Mouse (Mus musculus): ENCODE measurements at regions not wholly inside any gene's neighbourhood (a gene's known extent, or its start where the extent isn't known, plus 50 kb on each side); places are given as distances from the start of the nearest gene placed in this dataset.

DNA sequence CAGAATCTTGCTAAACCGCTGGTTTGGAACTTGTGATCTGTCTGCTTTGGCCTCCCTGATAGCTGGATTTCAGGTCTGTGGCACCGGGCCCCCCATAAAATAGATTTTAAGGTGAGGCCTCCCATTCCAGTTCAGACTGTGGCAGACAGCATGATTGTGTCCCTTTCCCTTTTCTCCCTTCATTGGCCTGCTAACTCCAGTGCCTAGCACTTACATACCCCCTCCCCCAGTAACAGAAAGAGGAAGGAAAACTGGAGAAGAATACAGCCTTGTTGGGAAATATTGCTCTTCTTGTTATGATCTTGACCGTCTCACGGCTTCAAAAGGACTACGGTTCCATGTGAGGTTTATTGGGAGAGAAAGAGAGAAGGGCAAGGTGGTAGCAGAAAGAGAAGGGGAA is 99.7 kb upstream of the Lgalsl start:
- 54% methylated on average over 5 of the region's 5 CpGs for WGBS
- Histone ChIP-seq H3K4me3 (replicated peaks; ENCODE audit: control insufficient read depth, low read depth, low read length) (no peak overlapping the region), H3K27ac (ENCODE audit: control insufficient read depth, insufficient read depth, low read depth, low read length, poor library complexity) (no peak overlapping the region), H3K4me1 (ENCODE audit: control insufficient read depth, insufficient read depth, low read length) (no peaks in the 10 kb centered on the region)
- TF ChIP-seq CTCF (IDR thresholded peaks at IDR 0.05; ENCODE audit: control insufficient read depth, insufficient read depth, low read length) (no peak), POLR2A (IDR thresholded peaks at IDR 0.05; ENCODE audit: borderline replicate concordance, control insufficient read depth, low read depth, low read length) (no peak)

DNA sequence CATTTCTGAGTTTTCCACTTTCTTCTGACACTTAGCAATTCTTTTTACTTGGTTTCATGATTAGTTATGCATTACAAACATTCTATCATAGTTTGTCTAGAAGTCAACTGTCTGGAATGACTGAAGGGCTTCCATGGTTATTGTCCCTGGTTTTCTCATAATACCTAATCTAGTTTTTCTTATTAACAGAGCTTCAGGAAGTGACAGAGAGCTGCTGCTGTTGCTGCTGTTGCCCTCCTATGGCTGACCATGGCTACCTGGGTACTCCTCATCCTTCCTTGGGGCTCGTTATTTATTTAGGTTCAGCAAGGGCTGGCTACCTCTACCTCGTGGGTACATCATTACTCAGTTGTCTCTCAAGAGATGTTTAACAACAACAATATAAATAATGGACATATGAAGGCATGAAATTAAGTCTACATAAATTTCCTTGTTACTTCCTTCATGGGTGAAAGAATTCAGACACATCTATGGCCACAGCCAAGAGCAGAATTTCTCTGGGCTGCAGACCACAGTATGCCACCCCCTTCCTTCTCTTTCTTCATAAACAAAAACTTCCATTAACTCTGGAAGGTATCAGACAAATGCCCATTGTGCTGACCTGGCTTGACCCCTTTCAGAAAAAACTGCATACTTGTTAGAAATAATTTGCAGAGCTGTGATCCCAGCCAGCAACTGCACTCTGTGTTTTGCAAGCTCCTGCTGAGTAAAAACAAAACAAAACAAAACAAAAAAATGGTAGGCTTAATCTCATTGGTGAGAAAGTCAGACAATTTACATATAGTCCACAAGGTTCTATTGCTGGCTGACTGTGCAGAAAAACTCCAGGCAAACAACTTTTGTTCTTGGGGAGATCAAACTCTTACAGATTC is 103.6 kb upstream of the Lgalsl start:
- no peaks in the 10 kb centered on the region for H3K4me1 ChIP-seq (ENCODE audit: control insufficient read depth, insufficient read depth, low read length)
- no peak overlapping the region for H3K4me3 ChIP-seq (replicated peaks; ENCODE audit: control insufficient read depth, low read depth, low read length)
- TF ChIP-seq POLR2A (IDR thresholded peaks at IDR 0.05; ENCODE audit: borderline replicate concordance, control insufficient read depth, low read depth, low read length) (no peak), CTCF (IDR thresholded peaks at IDR 0.05; ENCODE audit: control insufficient read depth, insufficient read depth, low read length) (no peak)
- H3K27ac ChIP-seq (ENCODE audit: control insufficient read depth, insufficient read depth, low read depth, low read length, poor library complexity) = no peak overlapping the region
- 55% methylated on average over 2 of the region's 2 CpGs for WGBS

DNA sequence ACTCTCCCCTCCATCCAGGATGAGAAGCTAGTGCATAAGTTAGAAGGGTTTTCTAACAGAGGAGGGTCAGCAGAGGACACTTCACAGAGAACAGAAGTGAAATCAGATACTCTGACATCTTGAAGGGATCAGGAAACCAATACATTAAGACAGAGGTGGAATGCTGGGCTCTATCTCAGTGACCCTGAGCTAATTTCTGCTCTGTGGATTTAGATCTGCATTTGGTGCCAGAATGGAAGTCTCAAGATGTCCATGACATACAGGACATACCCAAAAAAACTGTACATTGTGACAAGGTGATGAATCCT is 104.2 kb upstream of the Lgalsl start:
- no peaks in the 10 kb centered on the region; the same call in 1 of the 2 replicates for H3K4me1 ChIP-seq (ENCODE audit: control insufficient read depth, insufficient read depth, low read length)
- H3K4me3 ChIP-seq (replicated peaks; ENCODE audit: control insufficient read depth, low read depth, low read length) = no peak overlapping the region
- TF ChIP-seq CTCF (IDR thresholded peaks at IDR 0.05; ENCODE audit: control insufficient read depth, insufficient read depth, low read length) = no peak
- no peak overlapping the region for H3K27ac ChIP-seq (ENCODE audit: control insufficient read depth, insufficient read depth, low read depth, low read length, poor library complexity)

DNA sequence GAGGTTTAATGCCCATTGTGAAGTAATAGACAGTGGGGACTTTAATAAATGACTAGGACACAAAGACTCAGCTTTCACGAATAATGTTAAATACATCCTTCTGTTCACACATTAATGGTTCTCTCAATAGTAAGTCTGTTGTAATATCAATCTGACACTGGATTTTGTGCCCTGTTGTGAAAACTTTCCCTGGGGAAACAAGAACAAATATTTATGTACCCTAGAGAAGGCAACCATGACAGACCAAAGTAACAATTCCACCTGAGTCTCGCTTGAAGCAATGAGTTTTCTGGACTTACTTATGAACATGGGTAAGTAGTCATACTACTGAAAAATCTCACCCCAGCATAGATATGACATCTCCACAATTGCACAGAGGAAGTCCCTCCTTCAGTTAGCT is 105.1 kb upstream of the Lgalsl start:
- 74% methylated on average over 2 of the region's 2 CpGs for whole genome bisulfite sequencing

DNA sequence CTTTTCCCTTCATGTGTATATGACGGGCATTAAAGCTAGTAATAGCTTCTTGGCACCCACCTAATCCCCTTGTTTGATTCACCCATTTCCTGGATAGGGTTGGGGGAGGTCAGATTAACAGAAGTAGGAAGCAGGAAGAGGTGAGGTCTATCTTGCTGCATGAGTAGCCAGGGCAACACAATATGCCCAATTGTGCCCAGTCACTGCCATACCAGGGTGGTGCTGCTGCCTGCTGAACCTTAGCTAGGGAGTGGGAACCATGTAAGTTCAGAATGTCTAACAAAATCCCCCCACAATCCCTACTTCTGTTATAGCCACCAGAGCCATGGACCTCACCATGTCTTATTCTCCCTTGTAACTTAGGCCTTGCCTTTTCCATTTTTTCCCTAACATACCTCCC is 106.1 kb upstream of the Lgalsl start:
- H3K27ac ChIP-seq (ENCODE audit: control insufficient read depth, insufficient read depth, low read depth, low read length, poor library complexity) = no peak overlapping the region
- WGBS = 62% methylated on average over 1 of the region's 1 CpGs
- TF ChIP-seq POLR2A (IDR thresholded peaks at IDR 0.05; ENCODE audit: borderline replicate concordance, control insufficient read depth, low read depth, low read length) (no peak), CTCF (IDR thresholded peaks at IDR 0.05; ENCODE audit: control insufficient read depth, insufficient read depth, low read length) (no peak)
- no peak overlapping the region for H3K4me3 ChIP-seq (replicated peaks; ENCODE audit: control insufficient read depth, low read depth, low read length)
- H3K4me1 ChIP-seq (ENCODE audit: control insufficient read depth, insufficient read depth, low read length) = no peaks in the 10 kb centered on the region; the same call in 1 of the 2 replicates

More for the DNA sequence above, 105.1 kb upstream of the Lgalsl start:
- no peak for TF ChIP-seq CTCF (IDR thresholded peaks at IDR 0.05; ENCODE audit: control insufficient read depth, insufficient read depth, low read length)
- TF ChIP-seq POLR2A (IDR thresholded peaks at IDR 0.05; ENCODE audit: borderline replicate concordance, control insufficient read depth, low read depth, low read length) = no peak
- Histone ChIP-seq H3K4me1 (ENCODE audit: control insufficient read depth, insufficient read depth, low read length) (no peaks in the 10 kb centered on the region; the same call in 1 of the 2 replicates), H3K27ac (ENCODE audit: control insufficient read depth, insufficient read depth, low read depth, low read length, poor library complexity) (no peak overlapping the region), H3K4me3 (replicated peaks; ENCODE audit: control insufficient read depth, low read depth, low read length) (no peak overlapping the region)

DNA sequence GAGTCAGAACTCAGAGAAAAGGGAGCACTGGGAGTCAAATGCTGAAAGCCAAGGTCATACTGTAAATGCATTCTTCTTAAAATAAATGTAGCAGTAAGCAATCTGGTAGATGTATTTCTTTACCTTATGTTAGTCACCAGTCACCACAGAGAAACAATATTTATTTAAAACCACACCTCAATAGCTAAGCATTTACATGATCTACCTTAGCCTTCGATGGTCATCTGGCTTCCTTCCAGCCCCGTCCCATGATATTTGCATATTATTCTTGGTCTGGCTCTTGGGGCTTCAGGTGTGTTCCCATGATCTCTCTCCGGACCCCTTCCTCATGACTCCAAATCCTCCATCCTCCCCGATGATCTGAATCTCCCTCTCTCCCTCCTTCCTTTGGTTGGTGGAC is 107.1 kb upstream of the Lgalsl start:
- no peak for TF ChIP-seq CTCF (IDR thresholded peaks at IDR 0.05; ENCODE audit: control insufficient read depth, insufficient read depth, low read length)
- TF ChIP-seq POLR2A (IDR thresholded peaks at IDR 0.05; ENCODE audit: borderline replicate concordance, control insufficient read depth, low read depth, low read length) = no peak
- Histone ChIP-seq H3K27ac (ENCODE audit: control insufficient read depth, insufficient read depth, low read depth, low read length, poor library complexity) (no peak overlapping the region), H3K4me1 (ENCODE audit: control insufficient read depth, insufficient read depth, low read length) (no peaks in the 10 kb centered on the region; the same call in 1 of the 2 replicates), H3K4me3 (replicated peaks; ENCODE audit: control insufficient read depth, low read depth, low read length) (no peak overlapping the region)
- 86% methylated on average over 4 of the region's 4 CpGs for WGBS

DNA sequence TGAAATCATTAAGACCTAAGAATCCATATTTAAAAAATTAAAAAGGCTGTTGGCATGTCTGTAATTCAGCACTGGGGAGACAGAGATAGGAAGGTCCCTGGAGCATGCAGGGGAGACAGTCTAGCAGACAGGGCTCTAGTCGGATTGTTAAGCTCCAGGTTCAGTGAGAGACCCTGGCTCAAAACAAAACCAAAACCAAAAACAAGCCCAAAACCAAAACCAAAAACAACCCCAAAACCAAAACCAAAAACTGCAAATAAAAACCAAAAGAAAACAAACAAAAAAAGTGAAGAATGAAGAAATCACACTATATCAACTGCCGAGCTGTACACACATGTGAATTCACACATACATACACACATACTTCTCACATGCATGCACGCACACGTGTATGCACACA is 108.8 kb upstream of the Lgalsl start:
- Histone ChIP-seq H3K4me1 (ENCODE audit: control insufficient read depth, insufficient read depth, low read length) (no peaks in the 10 kb centered on the region; the same call in 1 of the 2 replicates), H3K4me3 (replicated peaks; ENCODE audit: control insufficient read depth, low read depth, low read length) (no peak overlapping the region), H3K27ac (ENCODE audit: control insufficient read depth, insufficient read depth, low read depth, low read length, poor library complexity) (no peak overlapping the region)
- TF ChIP-seq CTCF (IDR thresholded peaks at IDR 0.05; ENCODE audit: control insufficient read depth, insufficient read depth, low read length) (no peak), POLR2A (IDR thresholded peaks at IDR 0.05; ENCODE audit: borderline replicate concordance, control insufficient read depth, low read depth, low read length) (no peak)
- 68% methylated on average over 4 of the region's 4 CpGs for WGBS

DNA sequence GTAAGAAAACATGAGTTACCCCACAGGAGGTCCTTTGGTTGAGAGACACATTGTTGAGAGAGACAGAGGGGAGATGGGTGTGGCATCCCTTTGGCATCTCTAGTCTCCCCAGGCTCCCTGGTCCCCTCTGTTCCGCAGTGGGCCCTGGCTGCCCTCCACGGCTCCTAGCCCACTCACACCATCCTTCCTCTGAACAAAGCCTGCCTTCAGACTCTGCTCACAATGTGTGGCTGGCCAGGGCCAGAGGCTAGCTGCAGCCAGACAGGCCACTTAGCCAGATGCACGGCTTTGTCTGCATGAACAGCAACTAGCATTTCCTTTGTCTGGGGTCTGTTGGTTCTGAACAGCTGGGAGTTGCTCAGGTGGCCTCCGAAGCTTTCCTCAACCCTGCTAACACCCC is 110.7 kb upstream of the Lgalsl start:
- H3K4me3 ChIP-seq (replicated peaks; ENCODE audit: control insufficient read depth, low read depth, low read length) = no peak overlapping the region
- H3K27ac ChIP-seq (ENCODE audit: control insufficient read depth, insufficient read depth, low read depth, low read length, poor library complexity) = no peak overlapping the region
- TF ChIP-seq POLR2A (IDR thresholded peaks at IDR 0.05; ENCODE audit: borderline replicate concordance, control insufficient read depth, low read depth, low read length) = no peak
- TF ChIP-seq CTCF (IDR thresholded peaks at IDR 0.05; ENCODE audit: control insufficient read depth, insufficient read depth, low read length) = no peak
- H3K4me1 ChIP-seq (ENCODE audit: control insufficient read depth, insufficient read depth, low read length) = no peaks in the 10 kb centered on the region; the same call in 1 of the 2 replicates
- WGBS = 88% methylated on average over 4 of the region's 4 CpGs

DNA sequence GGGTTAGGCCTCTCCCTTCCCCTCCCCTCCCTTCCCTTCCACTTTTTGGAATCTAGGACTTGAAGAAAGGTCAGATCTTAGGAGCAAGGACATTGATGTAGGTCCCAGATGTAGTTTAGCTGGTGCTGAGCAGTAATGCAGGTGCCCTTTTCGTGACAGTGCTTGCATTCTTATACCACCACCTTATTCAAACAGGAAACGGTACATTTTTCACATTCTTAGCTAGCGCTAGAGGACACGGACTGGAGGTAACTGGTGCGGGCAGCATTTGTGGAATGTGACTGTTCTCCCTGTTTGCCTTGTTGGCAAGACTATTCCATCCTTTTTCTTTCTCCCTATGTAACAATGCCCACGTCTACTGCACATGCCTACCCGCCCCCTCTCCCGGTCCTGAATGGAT is 124.7 kb upstream of the Lgalsl start:
- TF ChIP-seq POLR2A (IDR thresholded peaks at IDR 0.05; ENCODE audit: borderline replicate concordance, control insufficient read depth, low read depth, low read length) (no peak), CTCF (IDR thresholded peaks at IDR 0.05; ENCODE audit: control insufficient read depth, insufficient read depth, low read length) (no peak)

More for the DNA sequence above, 124.7 kb upstream of the Lgalsl start:
- Histone ChIP-seq H3K27ac (ENCODE audit: control insufficient read depth, insufficient read depth, low read depth, low read length, poor library complexity) (no peak overlapping the region), H3K4me1 (ENCODE audit: control insufficient read depth, insufficient read depth, low read length) (peaks cover 2% of the 10 kb centered on the region; the same call in 1 of the 2 replicates), H3K4me3 (replicated peaks; ENCODE audit: control insufficient read depth, low read depth, low read length) (no peak overlapping the region)
- WGBS = 88% methylated on average over 8 of the region's 8 CpGs

Measured in bone marrow, adult 2 months (tissue).